Mouse (Mus musculus) embryonic facial prominence, embryonic 15.5 days (tissue): ENCODE results near the gene Taf1a. TPM values are rescaled to one million over a fixed set of nuclear protein-coding genes. Genes with fewer than 3 reads are reported as not detected.
"Not testable (repeated sequence)": the region's sequence is repeated elsewhere in the genome, so short reads cannot be mapped to it uniquely, and the experiment has no call there.

ENCODE experiments used
- ATAC-seq: fragments of 200-750 bp; cut with Nextera tagmentation; 2 replicates; pipeline ENCODE4 v1.8.0; 2017; ENCODE audit warnings: low read depth, moderate TSS enrichment; ENCODE audit not compliant: insufficient number of reproducible peaks, low FRiP score, low TSS enrichment
- H3K27ac ChIP-seq: fragments of 300-500 bp; sonication (generic); replicated peaks from 2 replicates; pipeline ENCODE4 v1.5.1; 2015; ENCODE audit warnings: mild to moderate bottlenecking, inconsistent platforms
- H3K27me3 ChIP-seq: fragments of 300-500 bp; sonication (generic); 2 replicates; pipeline ENCODE4 v1.6.1; 2015; ENCODE audit warnings: inconsistent platforms
- H3K36me3 ChIP-seq: fragments of 300-500 bp; sonication (generic); 2 replicates; pipeline ENCODE4 v1.6.1; 2015; ENCODE audit warnings: mild to moderate bottlenecking, inconsistent platforms
- H3K4me1 ChIP-seq: fragments of 300-500 bp; sonication (generic); 2 replicates; pipeline ENCODE4 v1.6.1; 2015; ENCODE audit warnings: inconsistent platforms
- H3K4me2 ChIP-seq: fragments of 300-500 bp; sonication (generic); replicated peaks from 2 replicates; pipeline ENCODE4 v1.6.1; 2015; ENCODE audit warnings: mild to moderate bottlenecking, inconsistent platforms
- H3K4me3 ChIP-seq: fragments of 300-500 bp; sonication (generic); replicated peaks from 2 replicates; pipeline ENCODE4 v1.5.1; 2015; ENCODE audit warnings: mild to moderate bottlenecking, inconsistent platforms
- H3K9ac ChIP-seq: fragments of 300-500 bp; sonication (generic); 2 replicates; pipeline ENCODE4 v1.6.1; 2015; ENCODE audit warnings: inconsistent platforms
- H3K9me3 ChIP-seq: fragments of 300-500 bp; sonication (generic); replicated peaks from 2 replicates; pipeline ENCODE4 v1.6.1; 2016; ENCODE audit warnings: inconsistent platforms
- WGBS: fragments of 180-500 bp; shearing (Covaris S2); methylation state at CpG from one replicate; pipeline ENCODE4 v1.1.7; 2015; 5-methylcytosine and 5-hydroxymethylcytosine counted together
- polyA plus RNA-seq: library from polyadenylated mRNA; unstranded; fragments of >200 nt; fragmentation: Nextera tagmentation; extraction: Ambion mirVana; gene quantifications from 2 replicates; pipeline ENCODE4 v1.2.1, GENCODE M21; 2015

The Taf1a gene
- polyA plus RNA-seq, 1 experiment from 2014 or later: 25.3 TPM

GRCm38 (mm10) chr1:183368601-183369400, 20.0 kb upstream of the Taf1a start:
- H3K9me3 ChIP-seq: no peaks in the 10 kb centered on the region
- H3K9ac ChIP-seq: peak overlapping the region; percentile 49
- peak overlapping the region; percentile 62 for H3K4me3 ChIP-seq
- H3K27me3 ChIP-seq: no peaks in the 10 kb centered on the region
- peak overlapping the region; percentile 77 for H3K27ac ChIP-seq
- peak overlapping the region; percentile 63 for H3K4me2 ChIP-seq
- 1% methylated on average over 56 of the region's 56 CpGs for WGBS
- peak; percentile 62 for ATAC-seq
- H3K4me1 ChIP-seq: peaks cover 16% of the 10 kb centered on the region
- H3K36me3 ChIP-seq: peaks cover 16% of the 10 kb centered on the region

- Histone ChIP-seq H3K36me3 (peaks cover 9% of the 10 kb centered on the region), H3K4me3 (peak within 1 kb of the TSS; percentile 62), H3K27me3 (no peaks in the 10 kb centered on the region), H3K4me1 (peaks cover 16% of the 10 kb centered on the region), H3K27ac (peak within 1 kb of the TSS; percentile 77), H3K4me2 (peak within 1 kb of the TSS; percentile 63), H3K9ac (peak within 1 kb of the TSS; percentile 49), H3K9me3 (no peaks in the 10 kb centered on the region)
- WGBS: under 1% methylated on average over 47 of the region's 51 CpGs
- ATAC-seq: peak; percentile 97
These were observed 19.3 kb upstream of the Taf1a start, which contains the start of gene Mia3 for GRCm38 (mm10) chr1:183369427-183370014. Gene Mia3 (minus strand): TSS chr1:183369553.

GRCm38 (mm10) chr1:183374728-183375127, 14.1 kb upstream of the Taf1a start:
- Histone ChIP-seq H3K4me2 (no peak overlapping the region), H3K9ac (no peak overlapping the region), H3K36me3 (no peaks in the 10 kb centered on the region), H3K4me3 (no peak overlapping the region), H3K9me3 (no peaks in the 10 kb centered on the region), H3K27ac (no peak overlapping the region), H3K27me3 (0 out of 2 replicates have a peak, but pooled peaks cover 5% of the 10 kb centered on the region), H3K4me1 (peaks cover 4% of the 10 kb centered on the region; the same call in 1 of the 2 replicates)
- no peak for ATAC-seq
- 72% methylated on average over 5 of the region's 5 CpGs for WGBS

GRCm38 (mm10) chr1:183377045-183377444, 11.7 kb upstream of the Taf1a start:
- Histone ChIP-seq H3K9ac (no peak overlapping the region), H3K9me3 (no peaks in the 10 kb centered on the region), H3K27me3 (peaks cover 7% of the 10 kb centered on the region; the same call in 1 of the 2 replicates), H3K4me1 (no peaks in the 10 kb centered on the region), H3K4me3 (no peak overlapping the region), H3K36me3 (no peaks in the 10 kb centered on the region), H3K4me2 (no peak overlapping the region), H3K27ac (no peak overlapping the region)
- WGBS: 74% methylated on average over 4 of the region's 4 CpGs
- no peak for ATAC-seq

- peaks cover 15% of the 10 kb centered on the region; the same call in 1 of the 2 replicates for H3K27me3 ChIP-seq
- no peak overlapping the region for H3K27ac ChIP-seq
- 85% methylated on average over 10 of the region's 10 CpGs for whole genome bisulfite sequencing
- no peak for ATAC-seq
- no peak overlapping the region for H3K4me3 ChIP-seq
- H3K4me1 ChIP-seq: no peaks in the 10 kb centered on the region
- no peaks in the 10 kb centered on the region for H3K9me3 ChIP-seq
- H3K9ac ChIP-seq: no peak overlapping the region
- no peak overlapping the region for H3K4me2 ChIP-seq
- no peaks in the 10 kb centered on the region for H3K36me3 ChIP-seq
These were observed 10.3 kb upstream of the Taf1a start for GRCm38 (mm10) chr1:183378321-183378941.

GRCm38 (mm10) chr1:183379376-183379775, 9.4 kb upstream of the Taf1a start:
- peaks cover 18% of the 10 kb centered on the region; the same call in 1 of the 2 replicates for H3K27me3 ChIP-seq
- not testable (repeated sequence) for H3K27ac ChIP-seq, H3K9ac ChIP-seq, H3K4me2 ChIP-seq, H3K4me3 ChIP-seq, ATAC-seq, H3K4me1 ChIP-seq, H3K36me3 ChIP-seq, H3K9me3 ChIP-seq
- 80% methylated on average over 3 of the region's 3 CpGs for WGBS

- Histone ChIP-seq H3K36me3 (no peaks in the 10 kb centered on the region), H3K9ac (no peak overlapping the region), H3K27ac (no peak overlapping the region), H3K4me3 (no peak overlapping the region), H3K4me2 (no peak overlapping the region), H3K9me3 (no peaks in the 10 kb centered on the region), H3K27me3 (peaks cover 28% of the 10 kb centered on the region), H3K4me1 (no peaks in the 10 kb centered on the region)
- WGBS: 77% methylated on average over 5 of the region's 5 CpGs
- no peak for ATAC-seq
These were observed 7.0 kb upstream of the Taf1a start for GRCm38 (mm10) chr1:183381816-183382215.

GRCm38 (mm10) chr1:183382621-183383020, 6.2 kb upstream of the Taf1a start:
- H3K4me1 ChIP-seq: no peaks in the 10 kb centered on the region
- H3K36me3 ChIP-seq: no peaks in the 10 kb centered on the region
- no peak overlapping the region for H3K4me2 ChIP-seq
- no peak overlapping the region for H3K9ac ChIP-seq
- no peaks in the 10 kb centered on the region for H3K9me3 ChIP-seq
- no peak overlapping the region for H3K4me3 ChIP-seq
- 89% methylated on average over 2 of the region's 2 CpGs for WGBS
- no peak overlapping the region for H3K27ac ChIP-seq
- no peak for ATAC-seq
- peaks cover 28% of the 10 kb centered on the region for H3K27me3 ChIP-seq

- H3K9ac ChIP-seq, ATAC-seq, H3K4me1 ChIP-seq, H3K4me2 ChIP-seq, H3K4me3 ChIP-seq, H3K27ac ChIP-seq, H3K9me3 ChIP-seq, H3K36me3 ChIP-seq: not testable (repeated sequence)
- H3K27me3 ChIP-seq: peaks cover 22% of the 10 kb centered on the region
- 91% methylated on average over 3 of the region's 3 CpGs for WGBS
These were observed 1.4 kb upstream of the Taf1a start for GRCm38 (mm10) chr1:183387421-183387820.

- H3K9ac ChIP-seq: no peak overlapping the region
- no peaks in the 10 kb centered on the region for H3K27me3 ChIP-seq
- H3K4me2 ChIP-seq: no peak overlapping the region
- ATAC-seq: no peak
- no peaks in the 10 kb centered on the region for H3K4me1 ChIP-seq
- no peak overlapping the region for H3K27ac ChIP-seq
- peaks cover 69% of the 10 kb centered on the region for H3K36me3 ChIP-seq
- no peak overlapping the region for H3K4me3 ChIP-seq
- H3K9me3 ChIP-seq: no peaks in the 10 kb centered on the region
- WGBS: 77% methylated on average over 3 of the region's 3 CpGs
These were observed 14.6 kb downstream of the Taf1a start for GRCm38 (mm10) chr1:183403396-183403795.

GRCm38 (mm10) chr1:183414081-183414727, 25.4 kb downstream of the Taf1a start:
- H3K36me3 ChIP-seq: peaks cover 33% of the 10 kb centered on the region
- no peak overlapping the region for H3K4me3 ChIP-seq
- H3K9me3 ChIP-seq: no peaks in the 10 kb centered on the region
- no peak overlapping the region for H3K9ac ChIP-seq
- peak; percentile 20; the same call in 1 of the 2 replicates for ATAC-seq
- 87% methylated on average over 15 of the region's 15 CpGs for WGBS
- no peak overlapping the region for H3K4me2 ChIP-seq
- H3K27me3 ChIP-seq: no peaks in the 10 kb centered on the region
- H3K4me1 ChIP-seq: no peaks in the 10 kb centered on the region
- H3K27ac ChIP-seq: no peak overlapping the region
